Mouse (Mus musculus) heart, embryonic 16.5 days (tissue): ENCODE results near the gene Tmem206. TPM values are rescaled to one million over a fixed set of nuclear protein-coding genes. Genes with fewer than 3 reads are reported as not detected.

Source experiments
- ATAC-seq: fragments of 200-750 bp; cut with Nextera tagmentation; replicated peaks from 2 replicates; pipeline ENCODE4 v1.8.0; 2017; ENCODE audit warnings: moderate number of reproducible peaks; ENCODE audit not compliant: insufficient read depth, low FRiP score; ENCODE audit errors: extremely low read depth
- H3K27ac ChIP-seq: fragments of 300-500 bp; sonication (generic); 2 replicates; pipeline ENCODE4 v1.5.1; 2014; ENCODE audit warnings: mild to moderate bottlenecking, low read length, control low read depth, moderate library complexity
- H3K27me3 ChIP-seq: fragments of 300-500 bp; sonication (generic); 2 replicates; pipeline ENCODE4 v1.6.1; 2014; ENCODE audit warnings: low read length, mixed read lengths; ENCODE audit not compliant: control insufficient read depth, insufficient read depth
- H3K36me3 ChIP-seq: fragments of 300-500 bp; sonication (generic); 2 replicates; pipeline ENCODE4 v1.6.1; 2014; ENCODE audit not compliant: control insufficient read depth, insufficient read depth
- H3K4me1 ChIP-seq: fragments of 300-500 bp; sonication (generic); 2 replicates; pipeline ENCODE4 v1.6.1; 2014; ENCODE audit warnings: low read length, mixed read lengths; ENCODE audit not compliant: control insufficient read depth, insufficient read depth
- H3K4me2 ChIP-seq: fragments of 300-500 bp; sonication (generic); 2 replicates; pipeline ENCODE4 v1.6.1; 2014; ENCODE audit warnings: low read depth, mild to moderate bottlenecking, control low read depth, low read length
- H3K4me3 ChIP-seq: fragments of 300-500 bp; sonication (generic); 2 replicates; pipeline ENCODE4 v1.5.1; 2014; ENCODE audit warnings: mild to moderate bottlenecking, control low read depth, low read length
- H3K9ac ChIP-seq: fragments of 300-500 bp; sonication (generic); 2 replicates; pipeline ENCODE4 v1.6.1; 2014; ENCODE audit warnings: low read length, control low read depth
- H3K9me3 ChIP-seq: fragments of 300-500 bp; sonication (generic); replicated peaks from 2 replicates; pipeline ENCODE4 v1.6.1; 2016; ENCODE audit warnings: low read length; ENCODE audit not compliant: control insufficient read depth
- WGBS: fragments of 180-500 bp; shearing (Covaris S2); extraction: QIAGEN DNeasy Blood & Tissue Kit; methylation state at CpG from one replicate; pipeline ENCODE4 v1.1.7; 2014; 5-methylcytosine and 5-hydroxymethylcytosine counted together
- polyA plus RNA-seq: library from polyadenylated mRNA; unstranded; fragments of >200 nt; fragmentation: Nextera tagmentation; extraction: Ambion mirVana; gene quantifications from 2 replicates; pipeline ENCODE4 v1.2.1, GENCODE M21; 2015

Gene Tmem206
- polyA plus RNA-seq: 16.5 and 19.4 TPM in 2 replicates

DNA sequence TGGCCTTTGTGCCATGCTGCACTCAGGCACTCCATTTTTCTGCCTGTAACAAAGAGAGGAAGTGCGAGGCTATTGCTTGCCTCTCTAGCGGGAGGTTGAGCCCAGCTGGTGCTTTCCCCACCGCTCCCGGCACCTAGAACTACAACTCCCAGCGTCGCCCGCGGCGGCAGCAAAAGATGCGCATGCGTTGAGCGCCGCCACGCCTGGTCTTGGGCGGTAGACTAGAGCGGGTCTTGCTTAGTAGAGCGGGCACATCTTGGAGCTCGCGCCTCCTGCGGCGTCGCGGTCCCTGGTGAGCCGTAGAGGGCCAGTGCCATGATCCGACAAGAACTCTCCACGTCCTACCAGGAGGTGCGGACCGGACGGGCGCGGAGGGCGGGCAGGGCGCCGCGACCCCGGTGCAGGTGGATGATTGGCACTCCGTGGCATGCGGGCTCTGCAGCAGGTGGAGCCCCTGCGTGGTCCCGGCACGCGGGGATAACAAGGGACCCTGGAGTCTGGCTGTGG, at the start of gene Tmem206:
Gene Tmem206 (plus strand): TSS at position 187 of the 507 bp plus-strand sequence.
- peak; percentile 92 for ATAC-seq
- Histone ChIP-seq H3K4me3 (peak within 1 kb of the TSS; percentile 64), H3K9ac (peak within 1 kb of the TSS; percentile 81), H3K4me2 (peak within 1 kb of the TSS; percentile 91), H3K9me3 (no peaks in the 10 kb centered on the region), H3K36me3 (no peaks in the 10 kb centered on the region), H3K4me1 (peaks cover 20% of the 10 kb centered on the region), H3K27ac (peak within 1 kb of the TSS; percentile 40), H3K27me3 (no peaks in the 10 kb centered on the region)
- WGBS: under 1% methylated on average over 41 of the region's 42 CpGs

DNA sequence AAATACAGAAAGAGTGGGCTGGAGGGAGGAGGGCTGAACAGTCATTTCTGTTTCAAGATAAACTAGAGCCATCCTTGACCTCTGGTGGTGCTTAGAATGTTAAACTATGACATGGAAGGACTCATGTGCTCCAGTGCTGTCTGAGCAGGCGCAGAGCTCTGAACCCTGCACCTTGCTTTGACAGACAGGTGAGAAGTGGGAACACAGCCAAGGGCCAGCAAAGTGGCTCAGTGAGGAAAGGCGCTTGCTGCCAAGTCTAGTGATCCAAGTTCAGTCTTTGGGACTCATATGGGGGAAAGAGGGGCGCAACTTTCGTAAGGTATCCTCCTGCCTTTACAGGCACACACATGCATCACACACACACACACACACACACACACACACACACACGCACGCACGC, 49.5 kb upstream of the Tmem206 start:
- Histone ChIP-seq H3K27me3 (no peaks in the 10 kb centered on the region), H3K4me1 (peaks cover 6% of the 10 kb centered on the region; the same call in 1 of the 2 replicates), H3K4me3 (no peak overlapping the region), H3K4me2 (no peak overlapping the region), H3K27ac (no peak overlapping the region), H3K9ac (no peak overlapping the region), H3K36me3 (no peaks in the 10 kb centered on the region), H3K9me3 (no peaks in the 10 kb centered on the region)
- WGBS: 94% methylated on average over 7 of the region's 7 CpGs
- no peak for ATAC-seq

DNA sequence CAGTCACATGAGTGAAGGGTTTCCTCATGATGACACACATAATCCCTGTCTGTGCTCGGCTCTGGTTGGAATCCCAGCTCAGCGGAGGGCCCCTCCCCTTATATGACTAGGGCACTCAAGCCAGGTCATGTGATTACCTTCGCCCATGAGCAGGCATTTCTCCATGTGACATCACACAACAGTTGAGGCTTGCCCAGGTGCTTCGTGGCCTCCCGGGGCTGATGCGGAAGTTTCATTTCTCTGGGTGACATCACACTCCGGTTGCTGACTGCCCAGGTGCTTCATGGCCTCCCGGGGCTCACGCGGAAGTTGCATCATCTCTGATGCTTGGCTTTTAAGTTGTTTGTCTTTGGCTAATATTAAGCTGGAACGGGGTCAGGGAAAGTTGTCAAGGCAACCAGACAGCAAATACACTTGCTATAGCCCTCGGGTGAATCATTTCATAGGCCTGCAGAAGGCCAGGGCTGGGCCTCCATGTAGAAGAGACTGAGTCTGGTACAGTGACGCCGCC, 48.1 kb upstream of the Tmem206 start:
- no peaks in the 10 kb centered on the region for H3K36me3 ChIP-seq
- H3K4me2 ChIP-seq: no peak overlapping the region
- no peak overlapping the region for H3K9ac ChIP-seq
- H3K27me3 ChIP-seq: no peaks in the 10 kb centered on the region
- 55% methylated on average over 14 of the region's 14 CpGs for WGBS
- ATAC-seq: no peak
- H3K4me3 ChIP-seq: no peak overlapping the region
- H3K4me1 ChIP-seq: peaks cover 6% of the 10 kb centered on the region; the same call in 1 of the 2 replicates
- H3K27ac ChIP-seq: no peak overlapping the region
- H3K9me3 ChIP-seq: no peaks in the 10 kb centered on the region

DNA sequence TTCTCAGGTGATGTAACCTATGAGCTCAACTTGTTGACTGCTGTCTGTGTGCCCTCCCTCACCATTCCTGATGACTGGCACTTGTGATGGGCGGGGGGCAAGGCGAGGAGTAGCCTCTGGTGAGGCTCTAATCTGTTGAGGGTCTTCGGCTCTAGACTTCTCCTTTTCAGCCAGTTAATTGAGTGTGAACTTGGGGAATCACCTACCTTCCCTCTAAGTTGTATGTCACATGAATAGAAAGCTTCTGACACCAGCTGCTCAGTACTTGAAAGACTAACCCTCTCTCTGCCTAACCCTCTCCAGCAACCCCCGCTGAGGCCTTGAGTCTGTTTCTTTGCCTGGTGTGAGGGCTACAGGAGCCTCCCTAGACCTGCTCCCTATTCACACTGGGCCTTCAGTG, 47.4 kb upstream of the Tmem206 start:
- 73% methylated on average over 4 of the region's 4 CpGs for WGBS
- H3K27ac ChIP-seq: no peak overlapping the region
- no peak overlapping the region for H3K9ac ChIP-seq
- H3K4me2 ChIP-seq: no peak overlapping the region
- ATAC-seq: no peak
- peaks cover 6% of the 10 kb centered on the region; the same call in 1 of the 2 replicates for H3K4me1 ChIP-seq
- H3K27me3 ChIP-seq: no peaks in the 10 kb centered on the region
- H3K9me3 ChIP-seq: no peaks in the 10 kb centered on the region
- H3K4me3 ChIP-seq: no peak overlapping the region
- H3K36me3 ChIP-seq: no peaks in the 10 kb centered on the region

DNA sequence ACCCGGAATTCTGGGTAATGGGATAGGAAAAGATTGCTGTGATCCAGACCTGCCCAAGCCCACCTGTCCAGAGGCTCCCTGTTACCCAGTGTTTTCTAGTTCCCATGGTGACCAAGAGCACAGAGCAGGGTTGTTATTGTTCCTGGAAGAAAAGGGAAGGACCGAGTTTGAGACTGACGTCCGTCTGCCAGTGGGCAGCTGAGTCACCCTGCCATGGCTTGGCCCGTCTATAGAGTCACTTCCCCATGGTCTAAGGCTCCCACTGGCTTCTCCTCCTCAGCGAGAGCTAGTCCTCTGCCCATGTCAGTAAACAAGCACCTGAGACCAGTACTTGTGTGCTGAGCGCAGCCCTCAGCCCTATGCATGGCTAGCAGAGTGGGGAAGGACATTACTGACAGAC, 44.5 kb upstream of the Tmem206 start:
- Histone ChIP-seq H3K4me1 (peaks cover 6% of the 10 kb centered on the region; the same call in 1 of the 2 replicates), H3K27ac (no peak overlapping the region), H3K9ac (no peak overlapping the region), H3K4me3 (no peak overlapping the region), H3K27me3 (no peaks in the 10 kb centered on the region), H3K4me2 (no peak overlapping the region), H3K9me3 (peaks cover 2% of the 10 kb centered on the region; the same call in 1 of the 2 replicates), H3K36me3 (no peaks in the 10 kb centered on the region)
- WGBS: 53% methylated on average over 7 of the region's 7 CpGs
- ATAC-seq: no peak

DNA sequence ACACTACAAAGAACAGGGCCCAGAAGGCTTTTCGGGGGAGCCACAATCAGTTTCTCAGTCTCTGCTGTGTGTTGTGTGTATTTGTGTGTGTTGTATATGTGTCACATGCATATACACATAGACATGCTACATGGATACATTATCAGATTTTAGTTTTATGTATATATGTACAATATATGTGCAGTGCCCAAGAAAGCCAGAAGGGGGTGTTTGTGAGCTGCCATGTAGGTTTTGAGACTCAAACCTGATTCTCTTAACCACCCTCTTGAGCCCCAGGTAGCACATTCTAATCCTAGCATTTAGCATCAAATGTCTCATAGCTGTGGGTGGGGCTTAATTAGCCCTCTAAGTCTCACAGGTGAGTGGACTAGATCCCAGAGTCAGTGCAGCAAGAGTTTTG, 43.4 kb upstream of the Tmem206 start:
- Histone ChIP-seq H3K4me2 (no peak overlapping the region), H3K4me3 (no peak overlapping the region), H3K4me1 (peaks cover 2% of the 10 kb centered on the region; the same call in 1 of the 2 replicates), H3K27me3 (no peaks in the 10 kb centered on the region), H3K9me3 (peaks cover 2% of the 10 kb centered on the region; the same call in 1 of the 2 replicates), H3K36me3 (no peaks in the 10 kb centered on the region), H3K27ac (no peak overlapping the region), H3K9ac (no peak overlapping the region)
- WGBS: 81% methylated on average over 1 of the region's 1 CpGs
- no peak for ATAC-seq

DNA sequence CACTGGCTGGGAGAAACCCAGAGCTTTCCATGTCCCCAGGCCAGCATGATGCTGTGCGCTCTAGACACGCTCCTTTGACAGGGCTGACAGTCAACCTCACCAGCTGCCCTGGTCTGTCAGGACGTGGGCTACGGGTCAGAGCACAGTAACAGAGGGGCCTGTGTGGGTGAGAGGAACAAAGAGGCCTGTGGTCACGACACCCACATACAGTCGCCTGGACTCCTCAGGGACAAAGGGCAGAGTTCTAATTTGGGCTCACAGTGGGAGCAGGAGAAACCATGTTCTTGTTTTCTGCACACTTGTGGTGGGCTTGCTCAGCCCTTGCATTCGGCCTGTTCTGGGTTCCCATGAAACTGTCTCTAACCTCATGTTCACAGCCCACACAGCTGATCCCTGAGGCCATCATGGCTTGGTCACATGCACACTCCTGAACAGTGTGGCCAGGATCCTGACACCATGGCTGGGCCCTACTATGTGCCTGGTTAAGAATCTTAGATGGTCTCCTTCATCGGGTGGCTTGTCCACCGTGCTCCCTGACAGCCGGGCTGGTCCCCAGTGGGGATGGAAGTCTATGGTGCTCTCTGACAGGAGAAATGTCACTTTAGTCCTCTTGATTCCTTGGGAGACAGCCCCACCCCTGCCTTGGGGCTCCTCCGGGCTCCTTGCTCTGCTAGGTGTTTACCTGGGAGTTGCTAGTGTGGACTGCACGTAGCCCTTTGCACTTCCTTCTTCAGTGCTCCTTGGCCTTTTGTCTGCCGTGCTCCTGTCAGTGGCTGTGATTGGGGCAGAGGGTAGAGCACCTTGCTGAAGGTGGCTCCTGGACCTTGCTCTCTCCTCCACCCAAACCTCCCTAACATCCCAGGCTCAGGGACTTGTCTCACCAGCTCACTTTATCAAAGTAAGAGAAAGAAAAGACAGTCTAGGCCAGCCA, 42.3 kb upstream of the Tmem206 start:
- Histone ChIP-seq H3K4me1 (no peaks in the 10 kb centered on the region), H3K9me3 (peaks cover 2% of the 10 kb centered on the region; the same call in 1 of the 2 replicates), H3K27ac (no peak overlapping the region), H3K4me2 (no peak overlapping the region), H3K9ac (no peak overlapping the region), H3K4me3 (no peak overlapping the region), H3K36me3 (no peaks in the 10 kb centered on the region), H3K27me3 (no peaks in the 10 kb centered on the region)
- ATAC-seq: no peak
- WGBS: 84% methylated on average over 13 of the region's 13 CpGs

DNA sequence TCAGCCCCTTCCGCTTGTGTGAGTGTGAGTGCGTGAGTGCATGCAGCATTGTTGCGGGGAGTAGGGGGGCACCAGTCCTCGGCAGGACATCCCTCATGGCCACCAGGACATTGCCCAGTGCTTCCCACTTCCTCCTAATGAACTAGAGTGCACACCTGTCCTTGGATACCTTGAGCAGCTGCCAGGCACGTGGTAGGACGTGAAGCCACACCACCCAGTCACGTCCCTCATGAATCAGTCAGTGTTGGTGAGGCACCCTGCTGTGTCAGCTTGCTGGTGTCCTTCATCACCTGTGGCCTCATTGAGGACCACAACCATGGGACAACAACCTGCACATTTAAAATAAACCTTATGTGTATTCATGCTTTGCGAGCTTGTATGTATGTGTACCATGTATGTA, 41.2 kb upstream of the Tmem206 start:
- Histone ChIP-seq H3K36me3 (no peaks in the 10 kb centered on the region), H3K4me3 (no peak overlapping the region), H3K9ac (no peak overlapping the region), H3K4me2 (no peak overlapping the region), H3K27ac (no peak overlapping the region), H3K9me3 (peaks cover 2% of the 10 kb centered on the region; the same call in 1 of the 2 replicates), H3K4me1 (no peaks in the 10 kb centered on the region), H3K27me3 (no peaks in the 10 kb centered on the region)
- no peak for ATAC-seq
- 80% methylated on average over 8 of the region's 8 CpGs for WGBS

DNA sequence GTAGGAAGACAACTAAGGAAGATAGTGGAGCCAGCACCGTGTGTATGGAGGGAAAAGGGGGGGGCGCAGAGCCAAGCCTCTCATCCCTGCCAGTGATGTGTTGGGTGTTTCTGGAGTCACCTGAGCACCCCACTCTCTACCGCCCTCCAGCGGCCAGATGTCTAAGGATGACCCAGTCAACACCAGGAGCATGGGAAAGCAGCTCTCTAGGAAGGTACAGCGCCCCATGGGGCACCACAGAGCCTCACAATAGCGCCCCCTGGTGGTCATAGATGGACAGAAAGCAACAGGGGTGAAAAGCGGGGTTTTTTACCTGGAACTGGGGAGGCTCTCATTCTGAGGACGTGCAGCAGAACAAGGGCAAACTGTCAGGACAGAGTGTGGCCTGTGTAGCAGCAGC, 37.0 kb upstream of the Tmem206 start:
- H3K4me3 ChIP-seq: no peak overlapping the region
- no peak overlapping the region for H3K9ac ChIP-seq
- no peaks in the 10 kb centered on the region for H3K36me3 ChIP-seq
- ATAC-seq: no peak
- 36% methylated on average over 8 of the region's 8 CpGs for WGBS
- peaks cover 6% of the 10 kb centered on the region for H3K4me1 ChIP-seq
- no peaks in the 10 kb centered on the region for H3K27me3 ChIP-seq
- H3K27ac ChIP-seq: no peak overlapping the region
- peaks cover 2% of the 10 kb centered on the region; the same call in 1 of the 2 replicates for H3K9me3 ChIP-seq
- no peak overlapping the region for H3K4me2 ChIP-seq
